Mouse (Mus musculus): Measurements from ENCODE around the gene Rad9a.

DNA sequence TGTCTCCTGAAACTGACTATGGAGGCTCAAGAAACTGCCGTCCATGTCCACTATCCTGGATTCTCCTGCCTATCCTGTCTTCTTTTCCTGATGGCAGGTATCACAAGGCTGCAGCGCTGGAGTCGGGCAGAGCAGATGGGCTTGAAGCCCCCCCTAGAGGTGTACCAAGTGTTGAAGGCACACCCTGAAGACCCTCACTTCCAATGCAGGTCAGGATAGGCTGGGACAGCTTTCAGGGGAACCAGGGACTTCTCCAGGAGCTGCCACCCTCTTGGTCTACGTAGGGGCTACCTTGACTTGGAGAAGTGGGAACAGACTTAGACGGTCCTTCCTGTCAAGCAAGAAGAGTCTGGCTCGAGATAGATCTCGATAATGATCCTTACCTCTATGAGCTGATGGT lies 31.2 kb upstream of the Rad9a start:
- no peak for TF ChIP-seq CTCF (IDR thresholded peaks at IDR 0.05)
- no peak for TF ChIP-seq POLR2A (IDR thresholded peaks at IDR 0.05; ENCODE audit: insufficient read depth, low read depth, low read length)
- TF ChIP-seq EP300 (IDR thresholded peaks at IDR 0.05; ENCODE audit: insufficient read depth, low read depth, low read length): no peak

Data from heart, adult 2 months (tissue).